Mouse (Mus musculus): ENCODE data around the gene Lrrc51. TPM values are rescaled to one million over a fixed set of nuclear protein-coding genes. Genes with fewer than 3 reads are reported as not detected.
"Not testable (repeated sequence)": the region's sequence is repeated elsewhere in the genome, so short reads cannot be mapped to it uniquely, and the experiment has no call there.

Gene Lrrc51
- polyA plus RNA-seq, 1 experiment from 2014 or later, result 9.4 TPM

DNA sequence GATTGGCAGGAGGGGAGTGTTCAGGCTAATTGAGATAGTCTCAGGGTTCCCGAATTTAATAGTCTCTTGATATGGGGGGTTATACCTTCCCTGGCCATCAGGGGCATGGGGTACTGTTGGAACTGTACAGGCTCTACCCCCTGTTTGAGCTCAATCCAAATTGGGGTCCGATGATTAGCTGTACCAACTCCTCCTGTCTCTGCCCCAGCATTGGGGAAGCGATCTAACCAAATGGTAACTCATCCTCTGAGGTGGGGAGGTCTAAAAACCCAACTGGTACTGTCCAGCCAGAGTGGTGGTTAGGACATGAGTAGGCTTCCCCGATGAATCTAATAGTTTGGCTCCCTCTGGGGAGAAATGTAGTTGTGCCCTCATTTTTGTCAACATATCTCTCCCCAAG, 3.3 kb upstream of the Lrrc51 start:
- DNase-seq (ENCODE audit: low spot score), result no peak
- peaks cover 43% of the 10 kb centered on the region for H3K36me3 ChIP-seq (replicated peaks)
- no peak overlapping the region for H3K4me3 ChIP-seq
- no peaks in the 10 kb centered on the region for H3K27me3 ChIP-seq (replicated peaks; ENCODE audit: low read depth, poor library complexity, severe bottlenecking)
- H3K4me1 ChIP-seq, result peaks cover 26% of the 10 kb centered on the region
- no peaks in the 10 kb centered on the region for H3K9me3 ChIP-seq
- WGBS, result 95% methylated on average over 4 of the region's 4 CpGs
- H3K27ac ChIP-seq (replicated peaks), result no peak overlapping the region

DNA sequence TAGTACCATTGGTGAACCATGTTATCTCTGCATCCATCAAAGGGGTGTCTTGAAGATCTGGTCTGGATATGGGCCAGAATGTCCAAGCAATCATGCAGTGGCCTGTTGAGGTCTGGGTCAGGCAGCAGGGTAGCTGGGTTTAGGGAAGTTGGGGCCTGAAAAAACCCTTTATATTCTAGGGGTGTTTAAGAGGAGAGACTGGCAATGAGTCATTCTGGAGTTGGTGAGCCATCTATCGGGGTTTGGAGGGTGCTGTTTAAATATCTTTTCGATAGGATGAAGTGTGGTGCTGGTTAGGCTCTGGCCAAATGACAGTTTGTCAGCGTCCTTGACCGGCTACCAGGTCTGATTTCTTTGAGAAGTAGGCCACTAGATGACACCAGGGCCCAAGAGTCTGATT, 2.3 kb upstream of the Lrrc51 start:
- Histone ChIP-seq H3K4me3 (0 out of 2 replicates have a peak overlapping the region, but pooled peaks have one; percentile 79), H3K9me3 (no peaks in the 10 kb centered on the region), H3K4me1 (peaks cover 26% of the 10 kb centered on the region), H3K36me3 (replicated peaks) (peaks cover 43% of the 10 kb centered on the region), H3K27ac (replicated peaks) (no peak overlapping the region), H3K27me3 (replicated peaks; ENCODE audit: low read depth, poor library complexity, severe bottlenecking) (no peaks in the 10 kb centered on the region)
- no peak for DNase-seq (ENCODE audit: low spot score)
- WGBS, result 93% methylated on average over 4 of the region's 4 CpGs

DNA sequence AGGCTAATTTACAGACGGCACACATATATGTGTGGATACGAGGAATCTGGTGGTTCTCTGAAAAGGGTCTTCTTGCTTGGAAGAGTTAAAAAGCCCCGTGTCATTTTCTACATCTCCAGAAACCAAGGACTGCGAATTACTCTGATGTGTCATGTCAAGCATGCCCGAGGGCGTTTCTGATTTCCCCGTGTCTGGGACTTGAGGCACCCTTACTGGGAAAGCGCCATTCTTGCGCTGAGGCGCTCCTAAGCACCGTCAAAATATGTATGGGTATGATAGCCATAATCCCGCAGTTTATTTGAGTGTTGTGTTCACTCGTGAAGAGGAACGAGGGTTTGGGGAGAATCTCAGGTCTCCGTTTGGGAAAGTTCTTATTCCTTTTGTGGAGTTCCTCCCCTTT, 395 bp downstream of the Lrrc51 start:
- Histone ChIP-seq H3K36me3 (replicated peaks) (peaks cover 25% of the 10 kb centered on the region), H3K9me3 (no peaks in the 10 kb centered on the region), H3K27ac (replicated peaks) (peak overlapping the region; percentile 95), H3K4me3 (peak overlapping the region; percentile 79), H3K4me1 (peaks cover 26% of the 10 kb centered on the region), H3K27me3 (replicated peaks; ENCODE audit: low read depth, poor library complexity, severe bottlenecking) (no peaks in the 10 kb centered on the region)
- 7% methylated on average over 15 of the region's 15 CpGs for whole genome bisulfite sequencing
- peak; percentile 52 for DNase-seq (ENCODE audit: low spot score)

DNA sequence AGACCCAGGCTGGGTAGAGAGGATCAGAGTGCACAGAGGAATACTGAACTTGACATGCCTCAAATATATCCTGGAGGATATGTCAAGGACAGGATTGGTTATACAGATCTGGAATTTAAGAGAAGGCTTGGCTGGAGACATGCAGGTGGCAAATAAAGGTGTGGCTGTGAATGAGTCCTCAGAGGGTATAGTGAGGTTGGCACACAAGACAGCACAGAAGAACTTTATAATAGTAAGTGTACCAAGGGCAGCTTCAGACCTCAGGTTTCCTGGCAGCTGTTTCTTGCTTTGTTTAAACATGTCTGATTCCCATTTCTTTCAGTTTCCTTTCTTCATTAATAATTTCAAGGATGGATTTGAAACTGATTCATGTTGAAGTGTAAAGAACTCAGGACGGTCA, 1.1 kb downstream of the Lrrc51 start:
- Histone ChIP-seq H3K4me1 (peaks cover 26% of the 10 kb centered on the region), H3K27ac (replicated peaks) (no peak overlapping the region), H3K9me3 (no peaks in the 10 kb centered on the region), H3K4me3 (peak overlapping the region; percentile 79), H3K36me3 (replicated peaks) (peaks cover 19% of the 10 kb centered on the region), H3K27me3 (replicated peaks; ENCODE audit: low read depth, poor library complexity, severe bottlenecking) (no peaks in the 10 kb centered on the region)
- no peak for DNase-seq (ENCODE audit: low spot score)
- WGBS, result 93% methylated on average over 1 of the region's 1 CpGs

DNA sequence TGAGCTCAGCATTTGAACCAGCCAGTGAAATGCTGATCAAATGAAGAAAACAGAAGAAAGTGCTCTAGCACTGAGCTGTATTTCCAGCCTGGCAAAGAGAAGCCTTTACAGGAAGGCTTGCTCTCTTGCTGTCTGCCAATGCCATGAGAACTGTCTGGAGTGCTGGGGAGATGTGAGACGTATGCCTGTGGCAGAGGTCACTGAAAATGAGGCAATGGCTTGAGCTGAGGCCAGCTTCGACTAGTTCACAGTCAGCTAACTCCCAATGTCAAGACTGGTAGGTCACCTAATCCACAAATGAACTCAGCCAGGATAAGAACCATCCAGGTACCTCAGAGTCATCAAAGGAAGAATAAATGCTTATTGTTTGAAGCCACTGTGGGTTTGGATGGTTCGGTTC, 5.6 kb downstream of the Lrrc51 start:
- Histone ChIP-seq H3K27me3 (replicated peaks; ENCODE audit: low read depth, poor library complexity, severe bottlenecking) (no peaks in the 10 kb centered on the region), H3K9me3 (no peaks in the 10 kb centered on the region), H3K27ac (replicated peaks) (no peak overlapping the region), H3K4me1 (peaks cover 7% of the 10 kb centered on the region), H3K36me3 (replicated peaks) (no peaks in the 10 kb centered on the region; the same call in 1 of the 2 replicates), H3K4me3 (no peak overlapping the region)
- 86% methylated on average over 3 of the region's 3 CpGs for WGBS
- no peak for DNase-seq (ENCODE audit: low spot score)

DNA sequence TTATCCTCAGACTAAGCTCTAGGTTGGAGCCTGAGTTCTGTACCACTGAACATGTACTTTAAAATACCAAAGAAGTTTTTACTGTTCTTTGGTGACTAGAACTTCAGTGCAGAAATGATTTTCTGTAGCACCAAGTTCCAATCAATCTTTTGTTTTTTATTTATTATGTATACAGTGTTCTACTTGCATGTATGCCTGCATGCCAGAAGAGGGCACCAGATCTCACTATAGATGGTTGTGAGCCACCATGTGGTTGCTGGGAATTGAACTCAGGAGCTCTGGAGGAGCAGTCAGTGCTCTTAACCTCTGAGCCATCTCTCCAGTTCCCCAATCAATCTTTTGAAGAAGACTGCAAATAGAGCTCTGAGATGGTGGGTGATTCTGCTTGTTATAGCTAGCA, 7.8 kb downstream of the Lrrc51 start:
- H3K27ac ChIP-seq (replicated peaks); H3K4me3 ChIP-seq; DNase-seq (ENCODE audit: low spot score); H3K36me3 ChIP-seq (replicated peaks); H3K27me3 ChIP-seq (replicated peaks; ENCODE audit: low read depth, poor library complexity, severe bottlenecking); H3K9me3 ChIP-seq; H3K4me1 ChIP-seq: not testable (repeated sequence)

DNA sequence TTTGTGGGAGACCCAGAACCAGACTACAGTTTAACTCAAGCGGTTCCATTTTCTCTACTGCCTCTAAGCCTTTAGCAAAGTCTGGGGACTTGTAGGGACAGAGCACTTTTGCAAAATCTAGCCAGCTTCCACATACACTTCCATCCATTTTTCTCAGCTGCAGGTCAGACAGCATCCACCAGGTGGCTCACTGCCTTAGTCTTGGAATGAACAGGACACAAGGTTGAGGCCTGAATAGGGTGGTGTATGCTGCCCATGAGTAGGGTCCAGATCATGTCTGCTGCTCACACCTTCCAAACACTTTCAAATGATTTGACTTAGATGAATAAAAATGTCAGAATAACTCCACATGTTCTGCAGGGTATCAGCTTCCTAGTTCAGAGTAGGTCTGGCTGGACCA, 15.6 kb downstream of the Lrrc51 start:
- H3K9me3 ChIP-seq, result no peaks in the 10 kb centered on the region
- H3K27ac ChIP-seq (replicated peaks), result no peak overlapping the region
- 20% methylated on average over 1 of the region's 1 CpGs for WGBS
- peaks cover 24% of the 10 kb centered on the region for H3K36me3 ChIP-seq (replicated peaks)
- H3K27me3 ChIP-seq (replicated peaks; ENCODE audit: low read depth, poor library complexity, severe bottlenecking), result no peaks in the 10 kb centered on the region
- no peaks in the 10 kb centered on the region for H3K4me1 ChIP-seq
- DNase-seq (ENCODE audit: low spot score), result peak; percentile 68
- H3K4me3 ChIP-seq, result no peak overlapping the region

DNA sequence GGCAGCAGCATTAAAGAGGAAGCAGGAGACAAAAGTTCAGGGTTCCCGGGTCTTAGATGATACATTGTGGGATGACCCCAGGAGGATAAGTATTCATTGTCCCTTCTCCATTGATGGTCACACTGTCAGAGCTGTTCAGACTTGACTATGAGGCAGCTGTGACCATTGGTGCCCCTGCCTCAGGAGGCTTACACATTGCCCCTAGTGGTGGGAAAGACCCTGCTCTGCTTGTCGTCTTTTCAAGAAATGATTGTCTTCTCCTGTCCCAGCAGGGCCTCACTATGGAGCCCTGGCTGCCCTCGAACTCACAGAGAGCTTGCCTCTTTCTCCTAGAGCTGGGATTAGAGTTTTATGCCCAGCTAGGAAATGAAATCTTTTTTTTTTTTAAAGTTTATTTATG, 21.7 kb downstream of the Lrrc51 start:
- Histone ChIP-seq H3K36me3 (replicated peaks) (peaks cover 75% of the 10 kb centered on the region), H3K9me3 (no peaks in the 10 kb centered on the region), H3K27me3 (replicated peaks; ENCODE audit: low read depth, poor library complexity, severe bottlenecking) (no peaks in the 10 kb centered on the region), H3K4me3 (no peak overlapping the region), H3K4me1 (peaks cover 5% of the 10 kb centered on the region), H3K27ac (replicated peaks) (no peak overlapping the region)
- WGBS, result 68% methylated on average over 3 of the region's 3 CpGs
- no peak for DNase-seq (ENCODE audit: low spot score)

DNA sequence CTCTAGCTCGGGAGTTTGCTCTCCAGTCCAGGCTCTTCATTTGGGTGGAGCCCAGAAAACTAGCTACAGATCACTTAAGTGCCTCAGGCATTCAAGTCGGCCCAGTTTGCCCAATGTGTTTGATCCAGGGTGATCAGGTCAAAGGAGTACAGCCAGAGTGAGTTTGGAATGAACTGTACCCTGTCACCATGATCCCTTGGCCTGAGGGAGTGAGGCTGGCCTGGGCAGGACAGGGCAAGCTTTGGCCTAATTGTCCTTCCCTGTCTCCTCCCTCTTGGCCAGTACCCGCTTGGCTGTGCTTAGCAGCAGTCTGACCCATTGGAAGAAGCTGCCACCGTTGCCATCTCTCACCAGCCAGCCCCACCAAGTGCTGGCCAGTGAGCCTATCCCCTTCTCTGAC, 23.6 kb downstream of the Lrrc51 start:
- DNase-seq (ENCODE audit: low spot score), result no peak
- Histone ChIP-seq H3K36me3 (replicated peaks) (peaks cover 72% of the 10 kb centered on the region), H3K27ac (replicated peaks) (no peak overlapping the region), H3K4me3 (no peak overlapping the region), H3K4me1 (peaks cover 16% of the 10 kb centered on the region), H3K27me3 (replicated peaks; ENCODE audit: low read depth, poor library complexity, severe bottlenecking) (no peaks in the 10 kb centered on the region), H3K9me3 (no peaks in the 10 kb centered on the region)
- whole genome bisulfite sequencing, result 72% methylated on average over 4 of the region's 4 CpGs

DNA sequence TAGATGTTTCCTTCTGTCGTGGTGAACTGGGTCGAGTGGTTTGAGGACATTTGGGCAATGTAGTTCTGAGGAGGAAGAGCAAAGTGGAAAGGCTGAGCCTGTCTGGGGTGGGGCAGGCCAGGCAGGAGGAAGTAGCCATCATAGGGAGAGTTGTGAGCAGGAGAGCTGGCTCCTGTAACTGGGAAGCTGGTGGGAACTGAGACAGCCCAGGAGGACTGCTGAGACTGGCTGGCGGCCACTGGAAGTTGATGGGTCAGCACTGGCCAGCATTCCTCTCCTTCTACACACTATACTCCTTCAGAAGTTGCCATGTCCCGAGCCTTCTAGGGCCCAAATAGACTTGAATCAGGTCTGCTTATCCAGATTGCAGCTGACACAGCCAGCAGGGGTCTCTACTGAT, 25.3 kb downstream of the Lrrc51 start:
- H3K27ac ChIP-seq (replicated peaks), result no peak overlapping the region
- peaks cover 21% of the 10 kb centered on the region for H3K4me1 ChIP-seq
- peaks cover 54% of the 10 kb centered on the region for H3K36me3 ChIP-seq (replicated peaks)
- DNase-seq (ENCODE audit: low spot score), result no peak
- no peaks in the 10 kb centered on the region for H3K27me3 ChIP-seq (replicated peaks; ENCODE audit: low read depth, poor library complexity, severe bottlenecking)
- H3K9me3 ChIP-seq, result no peaks in the 10 kb centered on the region
- H3K4me3 ChIP-seq, result peak overlapping the region; percentile 3; the same call in 1 of the 2 replicates
- 85% methylated on average over 4 of the region's 4 CpGs for WGBS

DNA sequence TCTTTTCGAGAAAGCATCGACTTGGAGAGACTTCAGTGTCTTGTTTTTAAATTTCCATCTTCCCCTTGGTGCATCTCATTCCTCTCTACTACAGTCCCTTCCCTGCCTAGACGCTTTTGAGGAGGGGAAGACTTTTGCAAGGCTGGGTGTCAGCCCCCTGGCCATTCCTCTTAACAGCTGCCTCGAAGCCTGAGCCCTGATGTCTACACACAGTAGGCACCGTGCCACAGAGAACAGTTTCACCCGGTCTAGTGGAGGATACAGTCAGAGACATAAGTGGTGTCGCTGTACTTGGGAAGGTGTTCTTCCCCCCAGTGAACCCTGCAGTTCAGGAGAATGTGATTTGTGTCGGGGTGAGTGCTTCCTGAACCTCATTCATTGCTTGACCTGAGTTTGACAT, 27.0 kb downstream of the Lrrc51 start:
- Histone ChIP-seq H3K4me1 (peaks cover 21% of the 10 kb centered on the region), H3K9me3 (no peaks in the 10 kb centered on the region), H3K36me3 (replicated peaks) (peaks cover 50% of the 10 kb centered on the region), H3K4me3 (peak overlapping the region; percentile 82), H3K27ac (replicated peaks) (peak overlapping the region; percentile 97), H3K27me3 (replicated peaks; ENCODE audit: low read depth, poor library complexity, severe bottlenecking) (no peaks in the 10 kb centered on the region)
- 80% methylated on average over 8 of the region's 8 CpGs for WGBS
- DNase-seq (ENCODE audit: low spot score), result no peak

DNA sequence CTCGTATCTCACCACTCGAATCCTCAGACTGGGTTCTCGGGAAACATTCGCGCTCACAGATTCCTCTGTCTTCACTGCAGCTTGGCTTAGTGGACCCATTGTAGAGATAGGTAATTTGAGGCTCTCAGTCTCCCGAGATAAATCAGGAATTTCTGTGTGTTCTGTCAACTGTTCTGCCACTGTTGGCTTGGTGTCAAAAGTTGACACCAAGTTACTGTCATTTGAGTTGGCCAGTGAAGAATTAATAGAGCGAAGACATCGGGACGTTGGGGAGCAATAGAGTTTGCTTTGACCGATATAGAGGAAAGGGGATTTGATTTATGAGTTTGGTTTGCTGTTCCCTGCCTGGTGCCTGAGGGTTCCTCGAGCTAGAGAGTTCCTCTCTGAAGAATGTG, 27.4 kb downstream of the Lrrc51 start, which contains the start of gene Tomt:
Tomt (minus strand) TSS at position 73 of the 395 bp plus-strand sequence.
- Histone ChIP-seq H3K27me3 (replicated peaks; ENCODE audit: low read depth, poor library complexity, severe bottlenecking) (no peaks in the 10 kb centered on the region), H3K36me3 (replicated peaks) (peaks cover 46% of the 10 kb centered on the region), H3K4me1 (peaks cover 21% of the 10 kb centered on the region), H3K27ac (replicated peaks) (peak within 1 kb of the TSS; percentile 97), H3K9me3 (no peaks in the 10 kb centered on the region), H3K4me3 (peak within 1 kb of the TSS; percentile 82)
- 21% methylated on average over 11 of the region's 11 CpGs for WGBS
- no peak for DNase-seq (ENCODE audit: low spot score)

DNA sequence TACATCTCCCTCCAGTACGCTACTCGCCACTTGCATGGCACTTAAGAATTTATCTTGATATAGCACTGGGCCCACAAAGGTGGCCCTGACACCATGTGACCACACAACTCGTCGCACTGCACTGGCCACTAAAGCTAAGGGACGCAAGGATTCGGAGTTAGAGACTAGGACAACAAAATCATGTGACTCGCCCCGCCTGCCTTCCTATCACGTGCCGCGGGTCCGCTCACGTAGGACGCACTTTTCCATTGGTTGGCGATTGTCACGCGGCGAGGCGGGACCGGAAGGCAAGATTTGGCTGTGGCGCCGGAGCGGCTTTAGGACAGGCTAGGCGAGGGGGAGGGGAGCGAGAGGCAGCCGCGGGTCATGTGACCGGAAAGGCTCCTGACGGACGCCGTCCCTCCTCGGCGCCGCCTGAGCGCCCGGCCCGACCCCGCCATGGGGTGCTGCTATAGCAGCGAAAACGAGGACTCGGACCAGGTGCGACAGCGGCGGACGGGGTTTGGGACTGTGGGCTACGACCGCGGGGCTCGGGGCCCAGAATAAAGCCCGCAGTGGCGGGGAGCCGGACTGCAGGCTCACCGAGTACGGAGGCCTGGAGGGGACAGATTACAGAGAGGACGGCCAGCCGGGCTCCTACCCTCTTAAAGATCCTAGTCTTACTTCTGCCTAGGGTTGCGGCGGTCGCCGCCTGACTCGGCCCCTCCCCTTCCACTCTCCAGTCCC, 28.0 kb downstream of the Lrrc51 start, which contains the start of gene Lamtor1:
Lamtor1 (plus strand) TSS at position 344 of the 726 bp plus-strand sequence.
- under 1% methylated on average over 61 of the region's 61 CpGs for WGBS
- Histone ChIP-seq H3K27ac (replicated peaks) (peak within 1 kb of the TSS; percentile 97), H3K27me3 (replicated peaks; ENCODE audit: low read depth, poor library complexity, severe bottlenecking) (no peaks in the 10 kb centered on the region), H3K36me3 (replicated peaks) (peaks cover 46% of the 10 kb centered on the region), H3K4me3 (peak within 1 kb of the TSS; percentile 82), H3K4me1 (peaks cover 26% of the 10 kb centered on the region), H3K9me3 (no peaks in the 10 kb centered on the region)
- peak; percentile 100 for DNase-seq (ENCODE audit: low spot score)
